ENCODE assay signal across 34 mouse cellular contexts in the genomic region with DNA sequence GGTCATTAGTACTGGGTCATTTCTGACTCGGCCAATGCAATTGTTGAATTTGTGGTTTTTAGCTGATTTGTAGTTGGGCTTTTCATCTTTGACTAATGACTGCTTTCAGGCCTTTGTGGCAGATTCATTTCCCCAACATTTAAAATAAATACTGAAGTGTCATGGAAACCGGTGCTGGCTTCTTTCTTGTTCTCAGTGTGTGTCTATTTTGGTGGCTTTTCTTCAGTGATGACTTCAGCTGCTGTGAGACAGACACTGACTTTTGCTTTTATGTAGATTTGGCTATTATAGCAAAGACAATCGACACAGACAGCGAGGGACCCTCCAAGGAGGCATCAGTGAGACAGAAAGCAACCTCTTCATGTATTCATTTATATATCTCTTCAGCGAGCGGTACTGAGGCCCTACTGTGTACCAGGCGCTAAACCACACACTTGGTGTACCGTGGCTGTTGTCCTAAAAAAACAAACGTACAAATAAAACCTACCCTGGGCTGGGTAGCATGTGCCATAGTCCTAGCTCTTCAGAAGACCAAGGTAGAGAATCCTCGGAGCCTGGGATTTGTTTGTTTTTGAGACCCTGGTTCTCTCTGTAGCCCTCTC. TPM values are rescaled to one million over a fixed set of nuclear protein-coding genes. Genes with fewer than 3 reads are reported as not detected.
DNase-seq lines count a peak whose midpoint lies in the region; ATAC-seq and TF ChIP-seq lines count a peak whose summit lies in the region.
"Had no signal": no experiment of that assay in that cellular context is flagged by ENCODE, and none has a peak within 500 bp of the region (broad histone marks: within the 10 kb centered on the region; RNA-seq: fewer than 3 reads in every experiment).

No protein-coding gene starts in this region.

- TF ChIP-seq POLR2A in thymus, adult 2 months (IDR thresholded peaks at IDR 0.05; ENCODE audit: control insufficient read depth, extremely low read depth, insufficient read depth, low read length, poor library complexity), result no peak

- TF ChIP-seq CTCF in thymus, adult 2 months (IDR thresholded peaks at IDR 0.05; ENCODE audit: borderline replicate concordance, control insufficient read depth, extremely low read depth, insufficient read depth, low read length, poor library complexity), result no peak

- no peak for DNase-seq in frontal cortex, postnatal 25 days (ENCODE audit: low spot score in 2 of 2)
- no peak for DNase-seq in thymus, adult 2 months
- no peak for DNase-seq in thymus, postnatal 0 days (ENCODE audit: low spot score)
- peak; percentile 37 for DNase-seq in mesoderm, embryonic 11.5 days (ENCODE audit: low read depth, low spot score)
- DNase-seq: adrenal gland, adult 8-10 months; adrenal gland, postnatal 36 days; cerebellum, adult 11 months; cerebellum, adult 2 months; cerebellum, adult 9-11 months; cerebellum, postnatal 25 days; gastrocnemius, postnatal 10 days; gastrocnemius, postnatal 36 days; heart, adult 2 months; heart, postnatal 14 days; heart, postnatal 4 days had no signal

- H3K27ac ChIP-seq in thymus, adult 2 months (ENCODE audit: control insufficient read depth, insufficient read depth, low read length), result 0 out of 2 replicates have a peak overlapping the region, but pooled peaks have one; percentile 25
- H3K27ac ChIP-seq: embryonic facial prominence, embryonic 13.5 days; forebrain, embryonic 12.5 days; heart, adult 2 months; heart, embryonic 10.5 days; heart, embryonic 13.5 days; hindbrain, embryonic 14.5 days; hindbrain, postnatal 0 days had no signal

- 0 out of 2 replicates have a peak, but pooled peaks have one; percentile 34 for ATAC-seq in frontal cortex, adult (ENCODE audit: low TSS enrichment)
- no peak for ATAC-seq in megakaryocyte, adult 5-6 weeks (ENCODE audit: poor library complexity, severe bottlenecking)
- ATAC-seq: activated CD4-positive, CD25-positive, alpha-beta regulatory T cell, adult 4 months; CD4-positive, CD25-positive, alpha-beta regulatory T cell, adult 4 months; forebrain, embryonic 16.5 days; hindbrain, postnatal 0 days; inflammation-experienced regulatory T-cells, adult 6 months; intestine, embryonic 16.5 days had no signal

- H3K27me3 ChIP-seq in thymus, adult 2 months (ENCODE audit: control insufficient read depth, insufficient read depth, low read length), result no peaks in the 10 kb centered on the region
- H3K27me3 ChIP-seq: embryonic facial prominence, embryonic 13.5 days; forebrain, embryonic 12.5 days; heart, embryonic 13.5 days had no signal

- no peak overlapping the region for H3K4me3 ChIP-seq in thymus, adult 2 months (ENCODE audit: control insufficient read depth, insufficient read depth, low read length)
- H3K4me3 ChIP-seq: embryonic facial prominence, embryonic 13.5 days; erythroblast, embryonic 14.5 days; forebrain, embryonic 12.5 days; heart, adult 2 months; heart, embryonic 10.5 days; heart, embryonic 13.5 days had no signal

- peaks cover 50% of the 10 kb centered on the region for H3K4me1 ChIP-seq in thymus, adult 2 months (replicated peaks; ENCODE audit: control insufficient read depth, insufficient read depth, low read length)
- H3K4me1 ChIP-seq: embryonic facial prominence, embryonic 13.5 days; forebrain, embryonic 12.5 days; heart, embryonic 10.5 days; heart, embryonic 13.5 days had no signal

- H3K36me3 ChIP-seq in thymus, adult 2 months (ENCODE audit: control insufficient read depth, insufficient read depth, low read length), result peaks cover 7% of the 10 kb centered on the region; the same call in 1 of the 2 replicates
- H3K36me3 ChIP-seq: embryonic facial prominence, embryonic 13.5 days; forebrain, embryonic 12.5 days; heart, embryonic 10.5 days; heart, embryonic 13.5 days had no signal

- 75% methylated on average over 10 of the region's 10 CpGs for WGBS in thymus, adult 2 months

RNA-seq across cellular contexts. Expression of a gene that starts 12.7 kb away (rescaled TPM):
- polyA plus RNA-seq in thymus, adult 2 months (2012; rRNA removed), result 25.8 and 35.9 TPM in 2 replicates
- 191 and 212 TPM in 2 replicates for polyA plus RNA-seq in thymus, postnatal 0 days (2015; fragmentation: Nextera tagmentation; extraction: Ambion mirVana)
- total RNA-seq in megakaryocyte, adult 5-6 weeks (2015), result not detected in 2 replicates
- not detected in 2 replicates for total RNA-seq in megakaryocyte, adult 5-6 weeks (2017)
- total RNA-seq: adrenal gland, adult 8-10 months; adrenal gland, postnatal 36 days; common myeloid progenitor, adult 5-6 weeks; gastrocnemius, adult 18-20 months; gastrocnemius, postnatal 10 days; gastrocnemius, postnatal 36 days; granulocyte monocyte progenitor cell, adult 5-6 weeks; heart, adult 2 months; heart, postnatal 14 days; heart, postnatal 4 days; hindbrain, postnatal 0 days had no signal
- polyA plus RNA-seq: activated CD4-positive, CD25-positive, alpha-beta regulatory T cell, adult 4 months; C2C12; CD4-positive, CD25-positive, alpha-beta regulatory T cell, adult 4 months; erythroblast, embryonic 14.5 days; forebrain, embryonic 12.5 days; forebrain, embryonic 16.5 days; heart, embryonic 10.5 days; heart, embryonic 13.5 days; hindbrain, embryonic 11.5 days; hindbrain, embryonic 14.5 days; inflammation-experienced regulatory T-cells, adult 6 months had no signal

RNA-seq across cellular contexts. Expression of a gene that starts 19.7 kb away (rescaled TPM):
- 81.2 and 84.0 TPM in 2 replicates for polyA plus RNA-seq in thymus, adult 2 months (2012; rRNA removed)
- 19.8 and 25.5 TPM in 2 replicates for polyA plus RNA-seq in thymus, postnatal 0 days (2015; fragmentation: Nextera tagmentation; extraction: Ambion mirVana)
- 1.1 and 1.3 TPM in 2 replicates for total RNA-seq in megakaryocyte, adult 5-6 weeks (2015)
- 2.6 and 2.7 TPM in 2 replicates for total RNA-seq in megakaryocyte, adult 5-6 weeks (2017)
- polyA plus RNA-seq: erythroblast, embryonic 14.5 days had no signal
